Mouse (Mus musculus) heart, postnatal 0 days (tissue): Measurements from ENCODE around the gene Dlst. TPM values are rescaled to one million over a fixed set of nuclear protein-coding genes. Genes with fewer than 3 reads are reported as not detected.
A peak's percentile ranks its signal among the peaks of the same experiment; 100 is the strongest.

ENCODE experiments used
- ATAC-seq: fragments of 200-750 bp; cut with Nextera tagmentation; 2 replicates; pipeline ENCODE4 v1.8.0; 2017; ENCODE audit warnings: low read depth, moderate number of reproducible peaks, moderate library complexity; ENCODE audit not compliant: insufficient read depth
- DNase-seq: peaks from one replicate; pipeline ENCODE4 v3.0.0-alpha.2; 2016; ENCODE audit warnings: low spot score
- H3K27ac ChIP-seq: fragments of 300-500 bp; sonication (generic); 2 replicates; pipeline ENCODE4 v1.5.1; 2014; ENCODE audit warnings: low read depth, mild to moderate bottlenecking
- H3K27me3 ChIP-seq: fragments of 300-500 bp; sonication (generic); 2 replicates; pipeline ENCODE4 v1.6.1; 2014; ENCODE audit warnings: low read length, mixed read lengths; ENCODE audit not compliant: control insufficient read depth, insufficient read depth
- H3K36me3 ChIP-seq: fragments of 300-500 bp; sonication (generic); replicated peaks from 2 replicates; pipeline ENCODE4 v1.6.1; 2014; ENCODE audit warnings: low read length, mixed read lengths; ENCODE audit not compliant: control insufficient read depth, insufficient read depth
- H3K4me1 ChIP-seq: fragments of 300-500 bp; sonication (generic); 2 replicates; pipeline ENCODE4 v1.6.1; 2014; ENCODE audit warnings: antibody characterized with exemption; ENCODE audit not compliant: control insufficient read depth, insufficient read depth
- H3K4me2 ChIP-seq: fragments of 300-500 bp; sonication (generic); 2 replicates; pipeline ENCODE4 v1.6.1; 2014; ENCODE audit warnings: low read depth, mild to moderate bottlenecking, low read length, moderate library complexity
- H3K4me3 ChIP-seq: fragments of 300-500 bp; sonication (generic); 2 replicates; pipeline ENCODE4 v1.5.1; 2014; ENCODE audit warnings: low read depth, low read length
- H3K9ac ChIP-seq: fragments of 300-500 bp; sonication (generic); replicated peaks from 2 replicates; pipeline ENCODE4 v1.6.1; 2014; ENCODE audit warnings: low read depth, low read length, mixed read lengths
- H3K9me3 ChIP-seq: fragments of 300-500 bp; sonication (generic); replicated peaks from 2 replicates; pipeline ENCODE4 v1.6.1; 2016; ENCODE audit warnings: low read length; ENCODE audit not compliant: control insufficient read depth
- CTCF ChIP-seq: IDR thresholded peaks from 2 replicates; pipeline ENCODE4 v1.5.1; 2016; ENCODE audit warnings: antibody characterized with exemption, control low read depth, low read depth
- EP300 ChIP-seq: IDR thresholded peaks from 2 replicates; pipeline ENCODE4 v1.6.1; 2016; ENCODE audit warnings: antibody characterized with exemption, low read depth
- WGBS: fragments of 180-500 bp; shearing (Covaris S2); extraction: QIAGEN DNeasy Blood & Tissue Kit; methylation state at CpG from one replicate; pipeline ENCODE4 v1.1.7; 2014; 5-methylcytosine and 5-hydroxymethylcytosine counted together
- polyA plus RNA-seq: library from polyadenylated mRNA; unstranded; fragments of >200 nt; fragmentation: Nextera tagmentation; extraction: Ambion mirVana; gene quantifications from 2 replicates; pipeline ENCODE4 v1.2.1, GENCODE M21; 2015
- total RNA-seq: library from RNA; depleted of rRNA; stranded (reverse); fragments of >200 nt; gene quantifications from 2 replicates; pipeline ENCODE4 v1.2.3, GENCODE M21; 2014; ENCODE audit warnings: low replicate concordance

Dlst gene
- total and polyA plus RNA-seq, 2 experiments from 2014 or later, result 269 to 341 TPM

DNA sequence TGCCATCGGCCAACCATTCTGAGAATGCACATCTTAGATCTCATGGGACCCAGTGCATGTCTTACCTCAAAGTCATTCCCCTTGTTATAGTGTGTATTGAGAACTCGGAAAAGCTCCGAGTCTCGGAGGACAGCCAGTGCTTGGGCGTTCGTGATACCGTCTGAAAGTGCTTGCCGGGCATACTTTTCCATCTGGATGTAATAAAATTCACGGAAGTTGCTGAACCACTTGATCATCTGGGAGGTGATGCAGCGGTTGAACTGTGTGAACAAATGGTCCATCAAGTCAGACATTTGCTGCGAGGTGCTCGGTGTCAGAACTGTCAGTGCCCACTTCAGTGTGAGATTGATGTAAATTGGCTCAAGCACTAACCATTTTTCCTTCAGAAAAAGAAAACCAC lies 22.8 kb upstream of the Dlst start:
- ATAC-seq (no peak), DNase-seq (no peak)
- Histone ChIP-seq H3K36me3 (peaks cover 21% of the 10 kb centered on the region), H3K4me1 (no peaks in the 10 kb centered on the region), H3K4me2 (no peak overlapping the region), H3K4me3 (no peak overlapping the region), H3K9ac (no peak overlapping the region), H3K27me3 (no peaks in the 10 kb centered on the region), H3K27ac (no peak overlapping the region), H3K9me3 (no peaks in the 10 kb centered on the region)
- TF ChIP-seq CTCF, result no peak
- TF ChIP-seq EP300, result no peak
- 91% methylated on average over 12 of the region's 12 CpGs for WGBS

DNA sequence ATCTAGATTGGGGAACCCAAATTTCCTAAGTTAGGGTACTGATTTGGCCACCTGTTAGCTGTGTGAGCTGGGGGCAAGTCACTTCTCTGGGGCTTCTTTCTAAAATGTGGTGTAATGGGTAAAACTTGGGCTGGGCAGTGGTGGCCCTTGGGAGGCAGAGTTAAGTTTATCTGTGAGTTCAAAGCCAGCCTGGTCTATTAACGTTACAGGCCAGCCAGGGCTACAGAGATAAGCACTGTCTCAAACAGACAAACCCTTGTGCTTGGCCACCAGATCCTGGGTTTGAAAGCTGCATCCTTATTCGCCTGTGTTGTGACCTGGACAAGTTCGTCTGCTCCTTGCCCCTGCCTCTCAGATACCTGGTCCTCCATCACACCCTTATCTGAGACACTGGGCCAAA lies 19.4 kb upstream of the Dlst start:
- Histone ChIP-seq H3K4me1 (no peaks in the 10 kb centered on the region; the same call in 1 of the 2 replicates), H3K36me3 (peaks cover 21% of the 10 kb centered on the region), H3K9ac (no peak overlapping the region), H3K27ac (no peak overlapping the region), H3K4me3 (no peak overlapping the region), H3K27me3 (no peaks in the 10 kb centered on the region), H3K9me3 (no peaks in the 10 kb centered on the region), H3K4me2 (no peak overlapping the region)
- 68% methylated on average over 3 of the region's 3 CpGs for WGBS
- ATAC-seq, result no peak
- no peak for DNase-seq
- TF ChIP-seq CTCF (no peak), EP300 (no peak)

DNA sequence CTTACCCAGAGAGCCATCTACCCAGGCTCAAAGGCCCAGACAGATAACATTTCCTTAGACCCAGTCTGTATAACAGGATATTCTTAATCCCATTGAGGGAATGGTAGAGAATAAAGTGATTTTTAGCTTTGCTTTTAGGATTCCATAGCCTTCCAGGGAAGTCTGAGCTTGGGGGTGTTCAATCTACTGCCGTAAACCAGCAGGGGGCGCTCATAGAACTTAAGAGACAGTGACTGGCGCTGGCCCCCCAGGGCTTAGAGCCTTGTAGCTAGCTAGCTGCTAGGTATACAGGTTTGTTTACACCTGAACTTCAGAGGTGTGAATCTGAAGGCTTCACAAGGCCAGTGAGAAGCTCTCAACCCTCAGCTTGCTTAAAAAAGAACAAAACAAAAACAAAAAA lies 18.4 kb upstream of the Dlst start:
- Histone ChIP-seq H3K4me2 (no peak overlapping the region), H3K36me3 (peaks cover 14% of the 10 kb centered on the region), H3K27ac (no peak overlapping the region), H3K9ac (no peak overlapping the region), H3K4me3 (no peak overlapping the region), H3K4me1 (no peaks in the 10 kb centered on the region; the same call in 1 of the 2 replicates), H3K9me3 (no peaks in the 10 kb centered on the region), H3K27me3 (no peaks in the 10 kb centered on the region)
- ATAC-seq (peak; percentile 49; the same call in 1 of the 2 replicates), DNase-seq (peak; percentile 73)
- 5% methylated on average over 3 of the region's 3 CpGs for WGBS
- TF ChIP-seq CTCF (peak; percentile 64), EP300 (no peak)

DNA sequence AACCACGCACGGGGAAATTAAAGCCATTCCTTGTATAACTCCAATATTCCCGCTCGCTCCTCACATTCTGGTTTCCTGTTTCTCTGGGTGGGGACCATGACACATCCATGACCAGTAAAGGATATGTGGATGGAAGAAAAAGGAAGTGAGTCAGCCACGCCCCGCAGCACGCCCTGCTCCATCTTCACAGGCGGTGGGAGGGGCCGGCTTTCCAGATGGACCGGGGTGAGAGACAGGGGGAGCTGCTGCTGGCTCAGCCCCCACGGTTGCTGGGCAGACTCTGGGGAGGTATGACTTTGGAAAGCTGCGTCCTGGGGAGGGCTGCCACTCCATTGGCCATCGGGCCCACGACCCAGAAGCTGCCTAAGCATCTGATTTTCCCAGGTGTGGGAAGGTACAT lies 16.6 kb upstream of the Dlst start:
- H3K4me2 ChIP-seq, result no peak overlapping the region

DNA sequence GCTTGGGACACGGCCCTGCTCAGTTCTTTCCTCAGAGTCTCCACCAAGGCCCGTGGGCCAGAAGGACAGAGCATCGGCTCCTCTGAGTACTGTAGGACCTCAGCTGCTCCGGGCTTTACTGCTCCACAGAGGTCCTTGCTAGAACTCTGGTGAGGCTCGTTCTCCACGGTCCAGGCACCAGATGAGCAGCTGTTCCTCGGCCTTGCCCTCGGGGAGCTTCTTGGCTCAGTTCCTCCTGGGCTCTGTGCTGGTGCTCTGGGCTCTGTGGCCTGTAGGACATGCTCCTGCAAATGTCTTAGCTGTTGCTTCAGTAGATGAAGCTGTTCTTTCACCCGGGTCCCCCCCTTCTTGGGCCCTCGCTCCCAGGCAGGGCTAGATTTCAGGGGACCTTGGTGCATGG lies 15.9 kb upstream of the Dlst start:
- ATAC-seq (no peak), DNase-seq (no peak)
- Histone ChIP-seq H3K4me2 (no peak overlapping the region), H3K4me3 (no peak overlapping the region), H3K9ac (no peak overlapping the region), H3K4me1 (no peaks in the 10 kb centered on the region; the same call in 1 of the 2 replicates), H3K27ac (no peak overlapping the region), H3K9me3 (no peaks in the 10 kb centered on the region), H3K36me3 (no peaks in the 10 kb centered on the region), H3K27me3 (no peaks in the 10 kb centered on the region)
- WGBS, result 79% methylated on average over 10 of the region's 10 CpGs
- TF ChIP-seq CTCF (no peak), EP300 (no peak)

More for the DNA sequence above, 16.6 kb upstream of the Dlst start:
- Histone ChIP-seq H3K9ac (no peak overlapping the region), H3K27me3 (no peaks in the 10 kb centered on the region), H3K4me1 (no peaks in the 10 kb centered on the region; the same call in 1 of the 2 replicates), H3K36me3 (0 out of 2 replicates have a peak, but pooled peaks cover 2% of the 10 kb centered on the region), H3K4me3 (no peak overlapping the region), H3K27ac (no peak overlapping the region), H3K9me3 (no peaks in the 10 kb centered on the region)
- ATAC-seq (peak; percentile 76), DNase-seq (peak; percentile 53)
- TF ChIP-seq EP300 (no peak), CTCF (no peak)
- 29% methylated on average over 14 of the region's 14 CpGs for WGBS

DNA sequence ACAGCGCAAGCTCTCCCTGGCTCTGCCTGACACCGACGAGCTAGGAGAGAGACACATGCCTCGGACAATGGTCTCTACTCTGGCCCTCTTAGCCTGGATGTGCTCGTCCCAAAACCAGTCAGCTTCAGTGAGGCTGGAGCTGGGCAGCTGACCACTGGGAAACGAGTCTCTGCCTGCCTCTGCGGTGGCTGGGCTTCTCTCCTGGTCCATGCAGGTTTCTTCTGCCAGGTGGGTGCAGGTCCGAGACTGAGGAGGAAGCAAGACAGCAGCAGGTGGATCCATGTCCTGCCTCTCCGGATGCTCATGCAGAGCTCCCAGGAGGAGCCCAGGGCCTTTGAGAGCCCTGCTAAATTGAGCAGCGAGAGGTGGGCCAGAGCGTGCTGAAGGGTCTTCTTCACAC lies 15.5 kb upstream of the Dlst start:
- Histone ChIP-seq H3K4me3 (no peak overlapping the region), H3K9me3 (no peaks in the 10 kb centered on the region), H3K4me1 (no peaks in the 10 kb centered on the region; the same call in 1 of the 2 replicates), H3K27ac (no peak overlapping the region), H3K4me2 (no peak overlapping the region), H3K36me3 (no peaks in the 10 kb centered on the region), H3K27me3 (no peaks in the 10 kb centered on the region), H3K9ac (no peak overlapping the region)
- TF ChIP-seq CTCF, result no peak
- TF ChIP-seq EP300, result no peak
- 82% methylated on average over 11 of the region's 11 CpGs for WGBS
- ATAC-seq (no peak), DNase-seq (no peak)
